Mouse (Mus musculus) megakaryocyte, embryonic 14.5 days (primary cell): Measurements from ENCODE around the gene Pard3.

ENCODE experiments used
- FLI1 ChIP-seq: IDR thresholded peaks from 2 replicates; pipeline ENCODE4 v1.6.1; 2012; ENCODE audit warnings: low read length, inconsistent platforms, mixed read lengths
- GATA1 ChIP-seq: IDR thresholded peaks from 3 replicates; pipeline ENCODE4 v1.6.1; 2012; ENCODE audit warnings: mixed read lengths, low read length, inconsistent platforms, borderline replicate concordance

GRCm38 (mm10) chr8:127261051-127261450 is 197.4 kb downstream of the Pard3 start:
- no peak for TF ChIP-seq FLI1
- no peak for TF ChIP-seq GATA1
